Mouse (Mus musculus) 416B (cell line): ENCODE measurements around the gene Mpv17l.
"Not testable (repeated sequence)": the region's sequence is repeated elsewhere in the genome, so short reads cannot be mapped to it uniquely, and the experiment has no call there.

ENCODE experiments used
- DNase-seq: peaks from one replicate; pipeline ENCODE4 v3.0.0; 2011; ENCODE audit warnings: low read depth

Gene Mpv17l

DNA sequence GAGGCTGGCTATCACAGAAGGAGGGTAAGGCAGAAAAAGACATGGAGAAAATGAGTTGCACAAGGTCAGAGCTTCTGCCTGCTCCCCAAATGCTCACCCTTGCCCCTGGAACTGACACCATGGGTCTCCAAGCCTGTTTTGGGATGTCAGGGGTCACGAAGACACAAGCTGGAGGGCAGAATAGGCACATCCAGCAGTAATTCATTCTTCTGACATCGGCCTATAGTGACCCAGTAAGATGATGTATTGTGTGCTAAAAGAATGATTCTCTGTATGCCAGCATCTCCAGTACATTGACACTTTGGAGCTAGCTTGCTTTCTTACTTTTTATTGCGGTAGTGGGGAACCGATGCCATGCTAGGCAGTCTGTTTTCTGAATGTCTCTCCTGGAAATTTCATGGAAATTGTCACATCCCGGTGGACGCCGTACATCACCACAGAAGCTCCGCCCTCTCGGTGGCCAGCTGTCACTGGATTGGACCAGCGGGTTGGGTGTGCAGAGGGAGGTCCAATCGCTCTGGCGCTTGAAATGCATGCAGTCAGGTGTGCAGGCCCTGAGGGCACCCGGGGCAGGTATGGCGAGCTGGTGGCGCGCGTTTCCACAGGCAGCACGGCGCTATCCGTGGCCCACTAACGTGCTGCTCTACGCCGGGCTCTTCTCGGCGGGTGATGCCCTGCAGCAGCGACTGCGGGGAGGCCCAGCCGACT is 37.3 kb downstream of the Mpv17l start:
- no peak for DNase-seq

DNA sequence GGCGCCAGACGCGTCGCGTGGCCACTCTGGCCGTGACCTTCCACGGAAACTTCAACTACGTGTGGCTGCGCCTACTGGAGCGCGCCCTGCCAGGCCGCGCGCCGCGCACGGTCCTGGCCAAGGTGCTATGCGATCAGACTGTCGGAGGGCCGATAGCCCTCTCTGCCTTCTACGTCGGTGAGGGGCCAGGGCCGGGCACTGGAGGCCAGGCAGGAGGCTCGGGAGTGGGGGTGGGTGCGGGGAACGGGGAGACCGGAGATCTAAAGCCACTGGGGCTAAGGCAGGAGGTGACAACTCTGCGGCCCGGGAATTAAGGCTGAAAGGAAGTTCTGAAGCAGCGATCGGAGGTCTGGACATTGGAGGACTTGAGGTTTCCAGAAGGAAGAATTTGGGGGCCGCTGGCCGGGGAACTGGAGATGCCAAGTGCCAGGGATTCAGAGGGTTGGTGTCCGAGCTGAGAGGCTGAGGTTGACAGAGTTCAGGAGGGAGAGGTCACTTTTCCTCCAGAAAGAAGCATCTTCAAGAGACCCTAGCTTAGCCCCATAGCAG is 38.0 kb downstream of the Mpv17l start:
- no peak for DNase-seq

- peak; percentile 14 for DNase-seq
Observed at GRCm38 (mm10) chr16:13944178-13944577, 41.2 kb downstream of the Mpv17l start.

DNA sequence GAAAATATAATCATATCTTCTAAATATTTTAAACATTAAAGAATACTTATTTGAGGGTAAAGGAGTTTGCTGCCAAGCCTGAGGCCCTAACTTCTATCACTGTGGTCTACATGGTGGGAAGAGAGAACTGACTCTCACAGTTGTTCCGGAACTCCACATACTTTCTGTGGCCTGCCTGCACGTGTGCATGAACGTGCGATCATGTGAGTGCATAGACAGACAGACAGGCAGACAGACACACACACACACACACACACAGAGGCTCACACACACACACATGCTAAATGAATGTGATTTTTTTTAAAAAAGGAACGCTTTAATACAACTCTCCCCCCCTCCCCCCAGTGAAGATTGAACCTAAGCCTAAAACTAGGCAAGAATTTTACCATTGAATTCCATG is 41.8 kb downstream of the Mpv17l start:
- DNase-seq, result no peak

- DNase-seq, result no peak
Observed at GRCm38 (mm10) chr16:13945153-13945552, 42.2 kb downstream of the Mpv17l start.

GRCm38 (mm10) chr16:13946306-13946705 is 43.3 kb downstream of the Mpv17l start:
- DNase-seq, result no peak

DNA sequence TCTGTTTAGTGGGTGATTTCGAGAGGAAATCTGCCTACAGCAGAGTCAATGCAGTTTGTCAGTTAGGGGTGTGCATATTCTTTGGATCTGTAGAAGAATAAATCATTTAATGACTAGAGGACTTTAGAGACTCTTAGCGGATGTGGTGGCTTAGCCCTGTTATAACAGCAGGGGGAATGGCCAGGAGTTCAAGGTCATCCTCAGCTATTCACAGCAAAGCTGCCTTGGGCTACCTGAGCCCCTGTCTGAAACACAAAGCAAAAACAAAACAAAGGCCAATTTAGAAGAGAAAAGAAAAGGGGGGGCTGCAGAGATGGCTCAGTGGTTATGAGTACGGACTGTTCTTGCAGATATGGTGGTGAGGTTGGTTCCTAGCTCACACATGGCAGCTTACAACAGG is 48.3 kb downstream of the Mpv17l start:
- peak; percentile 5 for DNase-seq

DNA sequence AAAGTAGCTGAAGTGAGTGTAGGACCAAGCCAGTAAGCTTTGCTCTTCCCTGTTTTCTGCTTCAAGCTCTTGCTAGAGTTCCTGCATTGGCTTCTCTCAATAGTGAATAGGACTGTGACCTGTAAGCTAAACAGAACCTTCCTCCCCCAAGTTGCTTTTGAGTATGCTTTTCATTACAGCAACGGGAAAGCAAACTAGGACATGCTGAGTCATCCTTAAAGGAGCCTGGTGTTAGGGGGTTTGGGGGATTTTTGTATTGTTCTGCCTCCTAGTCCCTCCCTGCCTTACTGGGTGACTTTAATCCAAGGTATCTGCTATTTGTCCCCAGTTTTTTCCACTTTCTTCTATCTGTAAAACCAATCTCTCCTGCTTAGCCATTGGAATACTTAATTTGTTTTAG is 59.1 kb downstream of the Mpv17l start:
- DNase-seq, result peak; percentile 7

DNA sequence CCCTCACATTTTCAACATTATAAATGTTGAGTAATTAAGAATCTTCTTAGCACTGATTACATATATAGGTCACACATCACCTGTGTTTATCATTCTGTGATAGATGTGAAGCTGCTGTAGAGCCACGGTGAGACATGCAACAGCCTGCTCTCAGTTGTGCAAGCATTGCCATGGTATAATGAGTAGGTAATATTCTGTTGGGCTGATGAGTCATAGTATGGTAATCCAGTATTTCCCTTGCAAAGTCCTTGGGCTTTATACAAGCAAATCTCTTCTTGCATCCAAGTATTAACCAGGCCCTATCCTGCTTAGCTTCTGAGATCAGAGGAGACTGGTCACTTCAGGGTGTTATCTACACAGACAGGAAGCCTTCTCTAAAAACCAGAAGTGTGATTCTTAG is 66.1 kb downstream of the Mpv17l start:
- DNase-seq, result peak; percentile 72

DNA sequence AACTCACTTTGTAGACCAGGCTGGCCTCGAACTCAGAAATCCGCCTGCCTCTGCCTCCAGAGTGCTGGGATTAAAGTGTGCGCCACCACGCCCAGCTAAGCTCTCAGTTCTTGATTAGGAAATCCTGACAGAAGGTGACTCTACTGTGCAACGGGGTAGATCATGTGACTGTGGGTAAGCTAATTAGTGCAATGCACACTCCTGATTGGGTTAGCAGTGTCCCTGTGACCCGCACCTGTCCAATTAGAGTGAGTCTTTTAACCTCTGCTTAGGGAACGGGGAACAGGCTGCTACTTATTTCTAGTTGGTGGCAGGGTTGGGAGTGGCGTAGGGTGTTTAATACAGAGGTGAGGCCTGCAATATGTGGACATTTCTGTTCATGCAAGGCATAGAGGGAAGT is 69.1 kb downstream of the Mpv17l start:
- DNase-seq, result no peak

DNA sequence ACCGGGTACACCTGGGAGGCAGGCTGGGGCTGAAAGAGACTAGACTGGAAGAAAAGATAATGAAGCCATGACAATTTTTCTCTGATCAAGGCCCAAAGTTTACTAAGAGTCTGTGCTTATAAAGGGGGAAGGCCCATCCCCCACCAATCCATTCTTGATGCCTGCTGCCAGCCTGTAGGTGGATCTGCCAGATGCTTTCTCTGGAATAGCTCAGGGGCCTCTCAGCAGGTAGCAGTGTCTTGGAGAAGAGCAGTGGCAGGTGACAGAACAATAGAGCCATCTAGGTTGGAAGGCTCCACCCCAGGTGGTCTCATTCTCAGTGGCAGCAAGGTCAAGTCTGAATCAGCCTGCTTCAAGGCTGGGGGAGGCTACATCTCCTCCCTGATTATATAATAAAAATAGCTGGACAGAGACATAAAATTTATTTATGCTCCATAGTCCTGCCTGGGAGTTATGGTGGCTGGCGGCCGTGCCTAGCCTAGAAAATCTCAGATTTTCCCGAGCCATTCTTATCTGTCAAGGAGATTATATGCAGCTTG is 73.5 kb downstream of the Mpv17l start:
- not testable (repeated sequence) for DNase-seq

- not testable (repeated sequence) for DNase-seq
Observed at GRCm38 (mm10) chr16:13977026-13977425, 74.1 kb downstream of the Mpv17l start.

GRCm38 (mm10) chr16:13981726-13982125 is 78.8 kb downstream of the Mpv17l start:
- not testable (repeated sequence) for DNase-seq

GRCm38 (mm10) chr16:13983161-13983560 is 80.2 kb downstream of the Mpv17l start:
- DNase-seq, result no peak

DNA sequence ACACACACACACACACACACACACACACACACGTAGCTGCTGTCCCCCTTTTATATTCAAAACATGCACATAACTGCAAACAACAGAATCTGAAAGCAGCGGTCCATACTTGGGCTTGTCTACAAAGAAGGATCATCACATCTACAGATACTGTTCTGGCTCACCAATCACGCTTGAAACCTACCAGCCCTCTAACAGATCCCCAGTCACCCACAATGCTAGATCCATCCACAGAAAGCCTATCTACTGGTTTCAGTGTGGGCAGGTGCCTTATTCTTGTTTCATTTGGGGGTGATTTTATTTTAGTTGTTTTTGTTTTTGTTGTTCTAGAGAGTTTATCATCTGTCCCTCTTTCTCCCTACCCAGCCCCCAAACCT is 83.2 kb downstream of the Mpv17l start:
- no peak for DNase-seq

DNA sequence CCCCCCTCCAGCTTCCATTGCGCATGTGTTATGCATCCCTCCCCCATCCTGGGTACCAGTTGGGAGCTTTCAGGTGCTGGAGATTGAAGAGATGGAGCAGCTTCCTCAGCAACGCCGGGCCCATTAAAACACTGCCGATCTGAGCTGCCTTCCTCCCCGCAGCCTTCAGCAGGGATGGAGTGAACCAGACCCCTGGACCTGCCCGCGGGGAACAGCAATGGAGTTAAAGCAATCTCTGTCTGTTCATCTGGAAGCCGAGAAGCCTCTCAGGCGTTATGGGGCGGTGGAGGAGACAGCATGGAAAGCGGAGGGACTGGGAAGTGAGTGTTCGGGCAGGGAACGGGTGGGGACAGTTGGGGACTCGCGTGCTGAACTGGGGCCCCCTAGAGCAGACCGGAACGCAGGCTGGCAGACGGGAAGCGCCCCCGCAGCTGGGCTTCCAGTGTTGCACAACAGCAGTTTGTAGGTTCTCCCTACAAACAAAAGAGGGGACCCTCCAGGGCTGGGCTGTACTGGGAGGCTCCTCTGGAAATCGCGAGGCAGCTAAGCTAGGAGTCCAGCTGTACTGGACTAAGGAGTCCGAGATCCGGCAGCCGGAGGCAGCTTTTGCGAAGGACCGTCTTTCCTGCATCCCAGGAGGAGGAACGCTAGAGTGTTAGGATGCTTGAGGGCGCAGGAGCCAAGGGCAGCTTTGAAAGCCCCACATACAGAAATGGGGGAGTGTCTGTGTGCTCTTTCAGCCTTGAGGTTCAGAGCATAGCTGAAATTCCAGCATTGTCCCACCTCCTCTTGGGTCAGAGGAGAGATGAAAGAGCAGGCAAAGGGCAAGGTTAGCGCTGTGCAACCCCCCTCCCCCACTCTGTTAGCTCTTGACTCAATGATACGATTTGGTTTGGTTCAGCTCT is 83.9 kb downstream of the Mpv17l start, which contains the start of the genes 2900011O08Rik and Ifitm7:
Gene 2900011O08Rik (plus strand): TSS at position 31 of the 905 bp plus-strand sequence.
Gene Ifitm7 (minus strand): TSS at position 315 of the 905 bp plus-strand sequence.
- no peak for DNase-seq

GRCm38 (mm10) chr16:13992518-13993248 is 89.7 kb downstream of the Mpv17l start:
- DNase-seq, result peak; percentile 72

DNA sequence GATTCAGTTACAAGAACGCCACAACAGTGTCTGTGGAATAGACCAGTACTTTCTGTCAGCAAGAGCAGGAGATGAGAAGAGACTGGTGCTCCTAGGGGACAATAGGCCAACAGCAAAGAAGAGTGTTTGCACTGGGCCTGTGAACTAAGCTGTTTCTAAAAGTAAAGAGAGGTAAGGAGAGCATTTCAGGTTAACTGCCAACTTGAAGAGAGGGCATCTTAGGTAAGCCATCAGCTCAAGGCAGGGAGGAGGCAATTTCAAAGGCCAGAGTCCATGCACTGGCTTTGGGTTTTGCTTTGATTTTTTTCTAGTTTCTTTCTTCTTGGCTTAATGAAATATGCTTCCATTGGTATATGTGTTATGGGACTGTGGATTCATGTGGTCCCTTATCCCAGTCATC is 91.1 kb downstream of the Mpv17l start:
- DNase-seq, result no peak

DNA sequence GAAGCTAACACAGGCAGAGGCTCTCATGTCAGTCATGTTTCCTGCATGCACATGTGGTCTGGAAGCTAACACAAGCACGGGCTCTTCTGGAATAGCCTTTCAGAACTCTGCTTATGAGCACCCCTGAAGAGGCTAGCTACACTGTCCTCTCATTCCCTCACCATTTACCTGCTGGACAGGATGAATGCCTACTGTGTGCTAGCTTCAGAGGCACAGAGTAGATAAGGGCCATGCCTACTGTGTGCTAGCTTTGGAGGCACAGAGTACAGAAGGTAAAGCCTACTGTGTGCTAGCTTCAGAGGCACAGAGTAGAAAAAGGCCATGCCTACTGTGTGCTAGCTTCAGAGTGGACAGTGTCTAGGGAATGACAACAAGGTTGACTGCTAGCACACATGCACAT is 91.5 kb downstream of the Mpv17l start:
- DNase-seq, result peak; percentile 39
